In the genomic region with DNA sequence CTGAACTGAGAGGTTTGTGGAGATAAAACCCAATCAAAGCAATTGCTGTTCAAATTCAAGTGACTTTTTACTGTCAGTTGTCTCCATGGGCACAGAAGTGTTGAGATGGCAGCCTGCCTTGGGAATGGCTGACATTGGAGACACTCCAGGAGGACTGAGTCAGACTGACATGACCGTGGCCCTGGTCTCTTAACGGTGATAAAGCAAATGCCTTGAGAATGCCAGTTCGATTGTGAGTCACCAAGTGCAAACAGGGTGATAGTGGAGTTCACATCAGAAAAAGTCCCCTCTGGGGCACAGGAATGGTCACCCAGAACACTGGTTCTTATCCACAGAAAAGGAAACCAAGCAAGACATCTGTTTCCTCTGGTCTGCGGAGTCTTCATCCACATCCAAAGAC, we compare ENCODE assay signal across 11 mouse cellular contexts.
DNase-seq lines count a peak whose midpoint lies in the region; ATAC-seq and TF ChIP-seq lines count a peak whose summit lies in the region.
"Had no signal": no experiment of that assay in that cellular context is flagged by ENCODE, and none has a peak within 500 bp of the region (broad histone marks: within the 10 kb centered on the region; RNA-seq: fewer than 3 reads in every experiment).

No protein-coding gene starts in this region.

- H3K4me2 ChIP-seq in heart, postnatal 0 days (ENCODE audit: low read depth, low read length): no peak overlapping the region
- no peak overlapping the region for H3K4me2 ChIP-seq in hindbrain, embryonic 16.5 days (ENCODE audit: low read length)

- ATAC-seq in megakaryocyte, adult 5-6 weeks (ENCODE audit: poor library complexity, severe bottlenecking): no peak
- ATAC-seq in heart, postnatal 0 days (ENCODE audit: insufficient read depth, low read depth): peak; percentile 41
- no peak for ATAC-seq in hindbrain, embryonic 16.5 days
- ATAC-seq: midbrain, embryonic 16.5 days had no signal

- H3K9me3 ChIP-seq in megakaryocyte, embryonic 14.5 days: peaks cover 6% of the 10 kb centered on the region
- no peaks in the 10 kb centered on the region for H3K9me3 ChIP-seq in heart, postnatal 0 days (replicated peaks; ENCODE audit: control insufficient read depth, low read length)
- H3K9me3 ChIP-seq in forebrain, embryonic 10.5 days: peaks cover 6% of the 10 kb centered on the region; the same call in 1 of the 2 replicates
- no peaks in the 10 kb centered on the region for H3K9me3 ChIP-seq in hindbrain, embryonic 16.5 days (ENCODE audit: control insufficient read depth, low read length)

- peak overlapping the region; percentile 55 for H3K4me3 ChIP-seq in megakaryocyte, embryonic 14.5 days (replicated peaks)
- H3K4me3 ChIP-seq in heart, postnatal 0 days (ENCODE audit: low read depth, low read length): no peak overlapping the region
- H3K4me3 ChIP-seq in forebrain, embryonic 10.5 days: no peak overlapping the region
- no peak overlapping the region for H3K4me3 ChIP-seq in hindbrain, embryonic 16.5 days (ENCODE audit: low read length)

- DNase-seq in adrenal gland, postnatal 25 days: peak; percentile 77
- DNase-seq in heart, postnatal 0 days (ENCODE audit: low spot score): no peak
- peak; percentile 63 for DNase-seq in urinary bladder, postnatal 14 days (ENCODE audit: low spot score)
- DNase-seq in forebrain, embryonic 10.5 days (ENCODE audit: extremely low spot score, low spot score): no peak
- no peak for DNase-seq in right cerebral cortex, postnatal 36 days (ENCODE audit: low spot score in 2 of 2)
- DNase-seq: cerebellum, postnatal 25 days; kidney, postnatal 10 days had no signal

- H3K27me3 ChIP-seq in megakaryocyte, embryonic 14.5 days (replicated peaks): no peaks in the 10 kb centered on the region
- no peaks in the 10 kb centered on the region for H3K27me3 ChIP-seq in heart, postnatal 0 days (ENCODE audit: control insufficient read depth, insufficient read depth, low read length)
- H3K27me3 ChIP-seq in forebrain, embryonic 10.5 days (ENCODE audit: poor library complexity, severe bottlenecking): no peaks in the 10 kb centered on the region
- H3K27me3 ChIP-seq in hindbrain, embryonic 16.5 days (replicated peaks; ENCODE audit: control insufficient read depth, insufficient read depth, low read length): no peaks in the 10 kb centered on the region

- TF ChIP-seq EP300 in heart, postnatal 0 days (IDR thresholded peaks at IDR 0.05; ENCODE audit: low read depth): no peak

- 24% methylated on average over 4 of the region's 4 CpGs for WGBS in heart, postnatal 0 days
- WGBS in forebrain, embryonic 10.5 days: 88% methylated on average over 4 of the region's 4 CpGs
- WGBS in hindbrain, embryonic 16.5 days: 88% methylated on average over 4 of the region's 4 CpGs

- peaks cover 75% of the 10 kb centered on the region for H3K4me1 ChIP-seq in megakaryocyte, embryonic 14.5 days
- peaks cover 6% of the 10 kb centered on the region for H3K4me1 ChIP-seq in heart, postnatal 0 days (ENCODE audit: control insufficient read depth, insufficient read depth)
- no peaks in the 10 kb centered on the region for H3K4me1 ChIP-seq in forebrain, embryonic 10.5 days
- H3K4me1 ChIP-seq in hindbrain, embryonic 16.5 days (ENCODE audit: control insufficient read depth, insufficient read depth, low read depth, low read length): no peaks in the 10 kb centered on the region

- TF ChIP-seq CTCF in heart, postnatal 0 days (IDR thresholded peaks at IDR 0.05; ENCODE audit: low read depth): no peak

- H3K36me3 ChIP-seq in megakaryocyte, embryonic 14.5 days (replicated peaks; ENCODE audit: low read length): peaks cover 11% of the 10 kb centered on the region
- no peaks in the 10 kb centered on the region for H3K36me3 ChIP-seq in heart, postnatal 0 days (replicated peaks; ENCODE audit: control insufficient read depth, insufficient read depth, low read length)
- H3K36me3 ChIP-seq in forebrain, embryonic 10.5 days (replicated peaks): no peaks in the 10 kb centered on the region
- no peaks in the 10 kb centered on the region for H3K36me3 ChIP-seq in hindbrain, embryonic 16.5 days (ENCODE audit: control insufficient read depth, insufficient read depth, low read length)

- no peak overlapping the region for H3K9ac ChIP-seq in heart, postnatal 0 days (replicated peaks; ENCODE audit: low read depth, low read length)
- H3K9ac ChIP-seq in hindbrain, embryonic 16.5 days (ENCODE audit: low read depth, low read length): no peak overlapping the region

- H3K27ac ChIP-seq in heart, postnatal 0 days (ENCODE audit: low read depth): 0 out of 2 replicates have a peak overlapping the region, but pooled peaks have one; percentile 15
- H3K27ac ChIP-seq in forebrain, embryonic 10.5 days: no peak overlapping the region
- no peak overlapping the region for H3K27ac ChIP-seq in hindbrain, embryonic 16.5 days (ENCODE audit: low read depth, low read length)

Comparison
In these comparisons a context has a peak if more than half of its experiments do, and no peak if none do; other contexts are left out.
1. DNase-seq: peak in adrenal gland, postnatal 25 days (single experiment) and urinary bladder, postnatal 14 days (single experiment); none in heart, postnatal 0 days (single experiment), forebrain, embryonic 10.5 days (single experiment) and right cerebral cortex, postnatal 36 days (0 of 2).